Mouse (Mus musculus) CH12.LX (cell line): ENCODE data around the gene Cacna2d1.

ENCODE experiments used
- CHD2 ChIP-seq: IDR thresholded peaks from 2 replicates; pipeline ENCODE4 v1.6.1; 2011; ENCODE audit warnings: low read length, improper control_type of control experiment
- CTCF ChIP-seq, 2 experiments: IDR thresholded peaks in 1 of 2; conservative IDR thresholded peaks in 1 of 2; 2 replicates each; pipeline ENCODE4 v1.5.1; 2011 to 2012; ENCODE audit warnings: low read depth in 2 of 2, low read length in 2 of 2, improper control_type of control experiment in 1 of 2, inconsistent platforms in 1 of 2, mild to moderate bottlenecking in 1 of 2, moderate library complexity in 1 of 2
- E2F4 ChIP-seq: IDR thresholded peaks from 2 replicates; pipeline ENCODE4 v1.6.1; 2011; ENCODE audit warnings: low read depth, low read length, improper control_type of control experiment; ENCODE audit not compliant: insufficient replicate concordance
- EP300 ChIP-seq: IDR thresholded peaks from 2 replicates; pipeline ENCODE4 v1.6.1; 2011; ENCODE audit warnings: low read length, improper control_type of control experiment
- HCFC1 ChIP-seq: IDR thresholded peaks from 2 replicates; pipeline ENCODE4 v1.6.1; 2012; ENCODE audit warnings: low read depth, mild to moderate bottlenecking, inconsistent platforms, low read length, improper control_type of control experiment
- MAX ChIP-seq: IDR thresholded peaks from 2 replicates; pipeline ENCODE4 v1.6.1; 2011; ENCODE audit warnings: low read length, improper control_type of control experiment
- POLR2A ChIP-seq: IDR thresholded peaks from 2 replicates; pipeline ENCODE4 v1.6.1; 2011; ENCODE audit warnings: low read depth, mild to moderate bottlenecking, improper control_type of control experiment, low read length
- TBP ChIP-seq: conservative IDR thresholded peaks from 2 replicates; pipeline ENCODE4 v1.6.1; 2011; ENCODE audit warnings: low read depth, low read length, improper control_type of control experiment
- UBTF ChIP-seq: IDR thresholded peaks from 2 replicates; pipeline ENCODE4 v1.6.1; 2012; ENCODE audit warnings: low read depth, mild to moderate bottlenecking, inconsistent platforms, low read length, improper control_type of control experiment, moderate library complexity
- USF1 ChIP-seq: IDR thresholded peaks from 2 replicates; pipeline ENCODE4 v1.6.1; 2014; ENCODE audit warnings: low read depth, mild to moderate bottlenecking, inconsistent platforms, low read length, improper control_type of control experiment
- ZMIZ1 ChIP-seq: IDR thresholded peaks from 2 replicates; pipeline ENCODE4 v1.6.1; 2012; ENCODE audit warnings: low read depth, mild to moderate bottlenecking, inconsistent platforms, low read length, improper control_type of control experiment

DNA sequence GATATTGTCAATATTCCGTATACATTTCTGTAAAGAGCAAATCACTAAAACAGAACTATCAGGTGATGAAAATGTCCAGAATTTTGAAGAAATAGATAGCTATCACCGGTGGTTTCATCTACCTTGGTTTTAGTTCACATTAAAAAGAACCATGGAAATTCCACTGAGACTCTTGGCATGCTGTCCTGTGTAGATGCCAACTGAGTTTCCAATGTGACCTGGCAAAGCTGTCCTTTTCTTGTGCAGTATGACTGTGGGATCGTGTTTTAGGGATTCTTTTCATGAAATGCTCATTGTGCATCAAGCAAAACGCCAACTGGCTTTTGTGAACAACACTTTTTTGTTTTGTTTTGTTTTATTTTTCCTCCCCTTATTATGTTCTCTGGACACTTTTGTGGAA is 439.5 kb downstream of the Cacna2d1 start:
- TF ChIP-seq ZMIZ1 (no peak), USF1 (no peak), POLR2A (no peak), CTCF (conservative IDR thresholded peaks at IDR 0.05 in 1 of 2, IDR thresholded peaks at IDR 0.05 in 1 of 2; ENCODE audit: low read depth in 2 of 2, low read length in 2 of 2) (no peak), TBP (no peak), HCFC1 (no peak), MAX (no peak), E2F4 (no peak), CHD2 (no peak), UBTF (no peak), EP300 (no peak)
